Mouse (Mus musculus) midbrain, postnatal 0 days (tissue): ENCODE measurements around the gene Parp16. TPM values are rescaled to one million over a fixed set of nuclear protein-coding genes. Genes with fewer than 3 reads are reported as not detected.

Experiments used
- ATAC-seq: fragments of 200-750 bp; cut with Nextera tagmentation; 2 replicates; pipeline ENCODE4 v1.8.0; 2017; ENCODE audit warnings: moderate number of reproducible peaks, mild to moderate bottlenecking, moderate TSS enrichment, moderate library complexity; ENCODE audit not compliant: low FRiP score
- DNase-seq: peaks from one replicate; pipeline ENCODE4 v3.0.0-alpha.2; 2015; ENCODE audit warnings: low spot score
- H3K27ac ChIP-seq: fragments of 300-500 bp; sonication (generic); 2 replicates; pipeline ENCODE4 v1.5.1; 2014; ENCODE audit warnings: low read depth, mild to moderate bottlenecking, low read length, mixed read lengths
- H3K27me3 ChIP-seq: fragments of 300-500 bp; sonication (generic); 2 replicates; pipeline ENCODE4 v1.6.1; 2014; ENCODE audit warnings: low read length, control low read depth, mixed read lengths; ENCODE audit not compliant: insufficient read depth
- H3K36me3 ChIP-seq: fragments of 300-500 bp; sonication (generic); 2 replicates; pipeline ENCODE4 v1.6.1; 2014; ENCODE audit warnings: low read length, control low read depth, mixed read lengths; ENCODE audit not compliant: insufficient read depth
- H3K4me1 ChIP-seq: fragments of 300-500 bp; sonication (generic); 2 replicates; pipeline ENCODE4 v1.6.1; 2014; ENCODE audit warnings: mild to moderate bottlenecking, control low read depth, antibody characterized with exemption, low read length, mixed read lengths; ENCODE audit not compliant: insufficient read depth
- H3K4me2 ChIP-seq: fragments of 300-500 bp; sonication (generic); 2 replicates; pipeline ENCODE4 v1.6.1; 2014; ENCODE audit warnings: low read depth, mild to moderate bottlenecking, low read length, mixed read lengths; ENCODE audit not compliant: poor library complexity, severe bottlenecking
- H3K4me3 ChIP-seq: fragments of 300-500 bp; sonication (generic); 2 replicates; pipeline ENCODE4 v1.5.1; 2014; ENCODE audit warnings: low read depth, mild to moderate bottlenecking, low read length, moderate library complexity
- H3K9ac ChIP-seq: fragments of 300-500 bp; sonication (generic); replicated peaks from 2 replicates; pipeline ENCODE4 v1.6.1; 2014; ENCODE audit warnings: mild to moderate bottlenecking, low read length, moderate library complexity, mixed read lengths; ENCODE audit not compliant: poor library complexity, severe bottlenecking
- H3K9me3 ChIP-seq: fragments of 300-500 bp; sonication (generic); 2 replicates; pipeline ENCODE4 v1.6.1; 2016; ENCODE audit warnings: low read length, control low read depth
- CTCF ChIP-seq: IDR thresholded peaks from 2 replicates; pipeline ENCODE4 v1.5.1; 2016; ENCODE audit warnings: antibody characterized with exemption, mild to moderate bottlenecking
- WGBS: fragments of 180-500 bp; shearing (Covaris S2); extraction: QIAGEN DNeasy Blood & Tissue Kit; methylation state at CpG from one replicate; pipeline ENCODE4 v1.1.7; 2014; 5-methylcytosine and 5-hydroxymethylcytosine counted together
- polyA plus RNA-seq: library from polyadenylated mRNA; unstranded; fragments of >200 nt; fragmentation: Nextera tagmentation; extraction: Ambion mirVana; gene quantifications from 2 replicates; pipeline ENCODE4 v1.2.1, GENCODE M21; 2015
- total RNA-seq: library from RNA; depleted of rRNA; stranded (reverse); fragments of >200 nt; gene quantifications from 2 replicates; pipeline ENCODE4 v1.2.3, GENCODE M21; 2014

The Parp16 gene
- total and polyA plus RNA-seq, 2 experiments from 2014 or later: 7.0 to 7.5 TPM

GRCm38 (mm10) chr9:65162711-65163639 lies 32.2 kb upstream of the Parp16 start:
- Histone ChIP-seq H3K27me3 (no peaks in the 10 kb centered on the region), H3K9ac (peak overlapping the region; percentile 60), H3K27ac (peak overlapping the region; percentile 59), H3K4me1 (peaks cover 4% of the 10 kb centered on the region; the same call in 1 of the 2 replicates), H3K36me3 (no peaks in the 10 kb centered on the region), H3K9me3 (no peaks in the 10 kb centered on the region), H3K4me2 (peak overlapping the region; percentile 79), H3K4me3 (peak overlapping the region; percentile 48)
- TF ChIP-seq CTCF: no peak
- DNase-seq (peak; percentile 45), ATAC-seq (peak; percentile 58; the same call in 1 of the 2 replicates)
- 1% methylated on average over 55 of the region's 69 CpGs for WGBS

DNA sequence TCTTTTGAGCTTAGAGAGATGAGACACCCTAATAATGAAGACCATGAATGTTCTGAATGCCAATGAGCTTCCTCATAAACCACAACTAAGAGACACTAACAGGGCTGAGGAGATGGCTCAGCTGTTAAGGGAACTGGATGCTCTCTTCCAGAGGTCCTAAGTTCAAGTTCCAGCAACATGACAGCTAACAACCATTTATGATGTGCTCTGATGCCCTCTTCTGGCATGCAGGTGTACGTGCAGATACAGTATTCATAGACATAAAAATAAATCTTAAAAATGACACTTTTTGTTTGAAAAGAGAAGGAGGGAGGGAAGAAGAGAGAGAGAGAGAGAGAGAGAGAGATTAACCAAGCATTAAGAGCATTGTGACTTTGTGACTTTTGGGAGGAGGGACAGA lies 30.3 kb upstream of the Parp16 start:
- H3K27me3 ChIP-seq: no peaks in the 10 kb centered on the region
- peak; percentile 73 for TF ChIP-seq CTCF
- H3K27ac ChIP-seq: no peak overlapping the region
- WGBS: 32% methylated on average over 1 of the region's 1 CpGs
- DNase-seq: no peak
- no peaks in the 10 kb centered on the region for H3K36me3 ChIP-seq
- no peaks in the 10 kb centered on the region for H3K9me3 ChIP-seq
- no peak overlapping the region for H3K4me3 ChIP-seq
- no peak for ATAC-seq
- peaks cover 4% of the 10 kb centered on the region; the same call in 1 of the 2 replicates for H3K4me1 ChIP-seq
- H3K9ac ChIP-seq: no peak overlapping the region
- H3K4me2 ChIP-seq: no peak overlapping the region

DNA sequence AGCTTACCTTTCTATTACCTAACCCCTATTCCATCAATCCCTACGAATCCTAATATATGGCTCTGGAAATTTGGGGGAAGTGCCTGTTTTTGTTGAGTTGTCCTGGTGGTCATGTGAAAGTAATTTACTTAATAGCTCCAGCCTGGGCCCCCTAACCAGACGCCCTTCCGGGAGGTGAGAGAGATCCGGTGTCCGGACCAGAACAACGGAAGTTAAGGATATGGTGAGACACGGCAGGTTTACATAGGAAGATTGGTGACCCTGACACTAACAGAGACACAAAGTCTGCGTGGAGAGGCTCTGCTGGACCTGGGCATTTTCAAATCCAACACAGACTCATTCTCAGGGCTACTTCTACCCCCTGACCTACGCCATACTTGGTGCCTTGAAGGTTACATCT lies 28.8 kb upstream of the Parp16 start:
- WGBS: 84% methylated on average over 9 of the region's 9 CpGs

DNA sequence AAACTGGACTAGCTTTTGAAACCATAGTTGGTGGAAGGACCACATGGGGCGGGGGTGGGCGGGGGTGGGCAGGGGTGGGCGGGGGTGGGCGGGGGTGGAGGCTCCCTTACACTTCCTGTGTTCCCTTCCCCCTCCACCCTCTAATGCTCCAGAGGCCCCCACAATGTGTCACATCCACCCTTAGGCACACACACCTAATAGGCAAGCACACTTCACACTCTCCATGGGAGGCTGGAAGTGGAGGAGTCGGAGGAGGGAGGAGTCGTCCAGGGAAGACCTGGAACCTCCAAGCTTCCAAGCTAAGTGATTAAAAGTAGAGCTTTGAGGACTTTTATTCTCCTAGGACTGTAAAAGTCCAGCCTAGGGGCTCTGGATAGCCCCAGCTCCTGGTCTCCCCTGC lies 26.6 kb upstream of the Parp16 start:
- TF ChIP-seq CTCF: no peak
- no peak overlapping the region for H3K4me2 ChIP-seq
- DNase-seq: no peak
- 64% methylated on average over 6 of the region's 6 CpGs for WGBS
- H3K9me3 ChIP-seq: no peaks in the 10 kb centered on the region
- H3K27ac ChIP-seq: no peak overlapping the region
- H3K4me1 ChIP-seq: no peaks in the 10 kb centered on the region
- no peaks in the 10 kb centered on the region for H3K27me3 ChIP-seq
- H3K36me3 ChIP-seq: no peaks in the 10 kb centered on the region
- no peak for ATAC-seq
- H3K9ac ChIP-seq: no peak overlapping the region
- H3K4me3 ChIP-seq: no peak overlapping the region

More for the DNA sequence above, 28.8 kb upstream of the Parp16 start:
- Histone ChIP-seq H3K27me3 (no peaks in the 10 kb centered on the region), H3K4me1 (peaks cover 4% of the 10 kb centered on the region; the same call in 1 of the 2 replicates), H3K9ac (no peak overlapping the region), H3K27ac (no peak overlapping the region), H3K36me3 (no peaks in the 10 kb centered on the region), H3K9me3 (no peaks in the 10 kb centered on the region), H3K4me3 (no peak overlapping the region), H3K4me2 (no peak overlapping the region)
- TF ChIP-seq CTCF: no peak
- no peak for ATAC-seq
- DNase-seq: no peak

- WGBS: 42% methylated on average over 4 of the region's 4 CpGs
- no peak for ATAC-seq
- H3K4me2 ChIP-seq: no peak overlapping the region
- H3K4me1 ChIP-seq: no peaks in the 10 kb centered on the region
- no peak overlapping the region for H3K4me3 ChIP-seq
- no peak for TF ChIP-seq CTCF
- H3K27me3 ChIP-seq: no peaks in the 10 kb centered on the region
- DNase-seq: no peak
- no peak overlapping the region for H3K9ac ChIP-seq
- H3K27ac ChIP-seq: no peak overlapping the region
- no peaks in the 10 kb centered on the region for H3K36me3 ChIP-seq
- H3K9me3 ChIP-seq: no peaks in the 10 kb centered on the region
Observed at GRCm38 (mm10) chr9:65168952-65169351, 26.2 kb upstream of the Parp16 start.

DNA sequence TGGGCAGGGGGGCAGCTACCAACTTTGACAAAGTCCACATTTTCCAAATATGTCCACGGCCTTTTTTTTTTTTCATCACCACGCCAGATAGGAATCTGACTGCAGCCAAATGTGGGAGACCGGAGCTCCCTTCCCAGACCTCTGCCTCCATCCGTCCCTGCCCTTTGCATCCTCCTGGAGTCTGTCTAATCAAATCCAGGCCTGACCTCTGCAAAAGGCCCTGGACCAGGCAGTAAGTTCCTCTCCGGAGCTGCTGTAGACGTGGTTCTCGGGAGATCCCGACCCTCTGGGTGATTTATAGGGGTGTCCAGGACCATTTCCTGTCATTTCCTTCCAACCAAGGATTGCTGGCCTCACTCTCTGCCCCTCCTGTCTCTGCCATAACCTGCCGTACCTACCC lies 22.5 kb upstream of the Parp16 start:
- no peaks in the 10 kb centered on the region for H3K36me3 ChIP-seq
- no peak overlapping the region for H3K27ac ChIP-seq
- H3K9ac ChIP-seq: no peak overlapping the region
- no peak overlapping the region for H3K4me3 ChIP-seq
- H3K4me1 ChIP-seq: 0 out of 2 replicates have a peak, but pooled peaks cover 4% of the 10 kb centered on the region
- no peak for ATAC-seq
- DNase-seq: no peak
- TF ChIP-seq CTCF: no peak
- H3K27me3 ChIP-seq: no peaks in the 10 kb centered on the region
- no peaks in the 10 kb centered on the region for H3K9me3 ChIP-seq
- H3K4me2 ChIP-seq: no peak overlapping the region
- 85% methylated on average over 9 of the region's 9 CpGs for WGBS
